Mouse (Mus musculus): ENCODE data around the gene Fras1. TPM values are rescaled to one million over a fixed set of nuclear protein-coding genes. Genes with fewer than 3 reads are reported as not detected.
A peak's percentile ranks its signal among the peaks of the same experiment; 100 is the strongest.

Fras1 gene
- total and polyA plus RNA-seq, 2 experiments from 2014 or later: 2.2 to 6.2 TPM

GRCm38 (mm10) chr5:96522909-96523409 lies 149.2 kb downstream of the Fras1 start:
- H3K27ac ChIP-seq (ENCODE audit: low read depth, low read length): no peak overlapping the region
- ATAC-seq (no peak), DNase-seq (no peak)
- whole genome bisulfite sequencing: 94% methylated on average over 5 of the region's 5 CpGs
- no peak overlapping the region for H3K9ac ChIP-seq
- H3K4me1 ChIP-seq (ENCODE audit: insufficient read depth): no peaks in the 10 kb centered on the region
- no peak overlapping the region for H3K4me2 ChIP-seq (ENCODE audit: low read depth)
- no peak overlapping the region for H3K4me3 ChIP-seq (ENCODE audit: low read depth, low read length)
- no peaks in the 10 kb centered on the region for H3K36me3 ChIP-seq (ENCODE audit: insufficient read depth)
- TF ChIP-seq CTCF (IDR thresholded peaks at IDR 0.05; ENCODE audit: low read depth): no peak
- no peaks in the 10 kb centered on the region for H3K9me3 ChIP-seq (ENCODE audit: low read length)
- H3K27me3 ChIP-seq (ENCODE audit: insufficient read depth, low read length): no peaks in the 10 kb centered on the region

GRCm38 (mm10) chr5:96528296-96528695 lies 154.5 kb downstream of the Fras1 start:
- H3K36me3 ChIP-seq (ENCODE audit: insufficient read depth): no peaks in the 10 kb centered on the region
- no peaks in the 10 kb centered on the region for H3K9me3 ChIP-seq (ENCODE audit: low read length)
- ATAC-seq (peak; percentile 29; the same call in 1 of the 2 replicates), DNase-seq (peak; percentile 34)
- no peaks in the 10 kb centered on the region for H3K27me3 ChIP-seq (ENCODE audit: insufficient read depth, low read length)
- no peak overlapping the region for H3K4me2 ChIP-seq (ENCODE audit: low read depth)
- no peak for TF ChIP-seq CTCF (IDR thresholded peaks at IDR 0.05; ENCODE audit: low read depth)
- no peak overlapping the region for H3K27ac ChIP-seq (ENCODE audit: low read depth, low read length)
- 54% methylated on average over 7 of the region's 7 CpGs for WGBS
- H3K4me3 ChIP-seq (ENCODE audit: low read depth, low read length): no peak overlapping the region
- no peak overlapping the region for H3K9ac ChIP-seq
- H3K4me1 ChIP-seq (ENCODE audit: insufficient read depth): no peaks in the 10 kb centered on the region

- Histone ChIP-seq H3K4me3 (ENCODE audit: low read depth, low read length) (no peak overlapping the region), H3K4me1 (ENCODE audit: insufficient read depth) (no peaks in the 10 kb centered on the region), H3K9ac (no peak overlapping the region), H3K27me3 (ENCODE audit: insufficient read depth, low read length) (no peaks in the 10 kb centered on the region), H3K9me3 (ENCODE audit: low read length) (no peaks in the 10 kb centered on the region), H3K27ac (ENCODE audit: low read depth, low read length) (no peak overlapping the region), H3K36me3 (ENCODE audit: insufficient read depth) (no peaks in the 10 kb centered on the region), H3K4me2 (ENCODE audit: low read depth) (no peak overlapping the region)
- DNase-seq: no peak
- ATAC-seq: no peak
- 85% methylated on average over 3 of the region's 3 CpGs for WGBS
- TF ChIP-seq CTCF (IDR thresholded peaks at IDR 0.05; ENCODE audit: low read depth): no peak
These were observed 156.8 kb downstream of the Fras1 start for GRCm38 (mm10) chr5:96530516-96530915.

- no peak for ATAC-seq
- H3K36me3 ChIP-seq (ENCODE audit: insufficient read depth): no peaks in the 10 kb centered on the region
- no peak for TF ChIP-seq CTCF (IDR thresholded peaks at IDR 0.05; ENCODE audit: low read depth)
These were observed 158.2 kb downstream of the Fras1 start for GRCm38 (mm10) chr5:96531962-96532361.

GRCm38 (mm10) chr5:96536527-96536926 lies 162.8 kb downstream of the Fras1 start:
- H3K4me1 ChIP-seq (ENCODE audit: insufficient read depth): no peaks in the 10 kb centered on the region
- no peak for TF ChIP-seq CTCF (IDR thresholded peaks at IDR 0.05; ENCODE audit: low read depth)
- H3K4me2 ChIP-seq (ENCODE audit: low read depth): no peak overlapping the region
- H3K4me3 ChIP-seq (ENCODE audit: low read depth, low read length): no peak overlapping the region
- no peak overlapping the region for H3K9ac ChIP-seq
- ATAC-seq: no peak
- whole genome bisulfite sequencing: 83% methylated on average over 3 of the region's 3 CpGs
- DNase-seq: no peak
- no peaks in the 10 kb centered on the region for H3K36me3 ChIP-seq (ENCODE audit: insufficient read depth)
- no peaks in the 10 kb centered on the region for H3K9me3 ChIP-seq (ENCODE audit: low read length)
- no peak overlapping the region for H3K27ac ChIP-seq (ENCODE audit: low read depth, low read length)
- H3K27me3 ChIP-seq (ENCODE audit: insufficient read depth, low read length): no peaks in the 10 kb centered on the region

More at GRCm38 (mm10) chr5:96531962-96532361, 158.2 kb downstream of the Fras1 start:
- no peak overlapping the region for H3K4me3 ChIP-seq (ENCODE audit: low read depth, low read length)
- no peaks in the 10 kb centered on the region for H3K9me3 ChIP-seq (ENCODE audit: low read length)
- no peak for DNase-seq
- no peak overlapping the region for H3K9ac ChIP-seq
- H3K27ac ChIP-seq (ENCODE audit: low read depth, low read length): no peak overlapping the region
- H3K4me2 ChIP-seq (ENCODE audit: low read depth): no peak overlapping the region
- no peaks in the 10 kb centered on the region for H3K27me3 ChIP-seq (ENCODE audit: insufficient read depth, low read length)
- H3K4me1 ChIP-seq (ENCODE audit: insufficient read depth): no peaks in the 10 kb centered on the region

GRCm38 (mm10) chr5:96536937-96537336 lies 163.2 kb downstream of the Fras1 start:
- 97% methylated on average over 7 of the region's 7 CpGs for WGBS
- Histone ChIP-seq H3K4me3 (ENCODE audit: low read depth, low read length) (no peak overlapping the region), H3K9ac (no peak overlapping the region), H3K9me3 (ENCODE audit: low read length) (no peaks in the 10 kb centered on the region), H3K36me3 (ENCODE audit: insufficient read depth) (no peaks in the 10 kb centered on the region), H3K4me1 (ENCODE audit: insufficient read depth) (no peaks in the 10 kb centered on the region), H3K27me3 (ENCODE audit: insufficient read depth, low read length) (no peaks in the 10 kb centered on the region), H3K27ac (ENCODE audit: low read depth, low read length) (no peak overlapping the region), H3K4me2 (ENCODE audit: low read depth) (no peak overlapping the region)
- ATAC-seq (no peak), DNase-seq (no peak)
- no peak for TF ChIP-seq CTCF (IDR thresholded peaks at IDR 0.05; ENCODE audit: low read depth)

GRCm38 (mm10) chr5:96544112-96544511 lies 170.4 kb downstream of the Fras1 start:
- Histone ChIP-seq H3K36me3 (ENCODE audit: insufficient read depth) (no peaks in the 10 kb centered on the region), H3K9ac (no peak overlapping the region), H3K4me2 (ENCODE audit: low read depth) (no peak overlapping the region), H3K27me3 (ENCODE audit: insufficient read depth, low read length) (no peaks in the 10 kb centered on the region), H3K4me1 (ENCODE audit: insufficient read depth) (no peaks in the 10 kb centered on the region), H3K27ac (ENCODE audit: low read depth, low read length) (no peak overlapping the region), H3K4me3 (ENCODE audit: low read depth, low read length) (no peak overlapping the region), H3K9me3 (ENCODE audit: low read length) (no peaks in the 10 kb centered on the region)
- no peak for TF ChIP-seq CTCF (IDR thresholded peaks at IDR 0.05; ENCODE audit: low read depth)
- DNase-seq: no peak
- 88% methylated on average over 4 of the region's 4 CpGs for WGBS
- no peak for ATAC-seq

Measured in forebrain, postnatal 0 days (tissue).